Mouse (Mus musculus) megakaryocyte, embryonic 14.5 days (primary cell): ENCODE measurements around the gene Cdc26. TPM values are rescaled to one million over a fixed set of nuclear protein-coding genes. Genes with fewer than 3 reads are reported as not detected.

Experiments
- H3K27me3 ChIP-seq: replicated peaks from 2 replicates; pipeline ENCODE3; 2012; ENCODE audit warnings: inconsistent platforms
- H3K36me3 ChIP-seq: replicated peaks from 2 replicates; pipeline ENCODE3; 2012; ENCODE audit warnings: low read length, inconsistent platforms, mixed read lengths
- H3K4me1 ChIP-seq: 2 replicates; pipeline ENCODE4 v1.6.1; 2012; ENCODE audit warnings: inconsistent platforms
- H3K4me3 ChIP-seq: replicated peaks from 2 replicates; pipeline ENCODE3; 2012; ENCODE audit warnings: moderate library complexity, mild to moderate bottlenecking, inconsistent platforms
- H3K9me3 ChIP-seq: 2 replicates; pipeline ENCODE4 v1.6.1; 2012; ENCODE audit warnings: inconsistent platforms
- FLI1 ChIP-seq: IDR thresholded peaks from 2 replicates; pipeline ENCODE4 v1.6.1; 2012; ENCODE audit warnings: low read length, inconsistent platforms, mixed read lengths
- GATA1 ChIP-seq: IDR thresholded peaks from 3 replicates; pipeline ENCODE4 v1.6.1; 2012; ENCODE audit warnings: mixed read lengths, low read length, inconsistent platforms, borderline replicate concordance
- polyA plus RNA-seq: library from polyadenylated mRNA; stranded (reverse); fragments of >175 nt; gene quantifications from 2 replicates; pipeline ENCODE4 v1.2.3, GENCODE M21; 2012; ENCODE audit warnings: low replicate concordance; ENCODE audit not compliant: insufficient read depth

Gene Cdc26
- polyA plus RNA-seq, 1 experiment, result 25.0 TPM

GRCm38 (mm10) chr4:62383752-62384151, 24.7 kb downstream of the Cdc26 start:
- H3K9me3 ChIP-seq, result no peaks in the 10 kb centered on the region
- H3K27me3 ChIP-seq, result no peaks in the 10 kb centered on the region
- peaks cover 14% of the 10 kb centered on the region for H3K4me1 ChIP-seq
- peak overlapping the region; percentile 6 for H3K4me3 ChIP-seq
- TF ChIP-seq FLI1, result no peak
- no peak for TF ChIP-seq GATA1
- peaks cover 60% of the 10 kb centered on the region for H3K36me3 ChIP-seq

GRCm38 (mm10) chr4:62383207-62383606, 25.2 kb downstream of the Cdc26 start:
- Histone ChIP-seq H3K36me3 (peaks cover 55% of the 10 kb centered on the region), H3K4me1 (peaks cover 18% of the 10 kb centered on the region), H3K4me3 (no peak overlapping the region), H3K9me3 (no peaks in the 10 kb centered on the region), H3K27me3 (no peaks in the 10 kb centered on the region)
- TF ChIP-seq GATA1, result no peak
- no peak for TF ChIP-seq FLI1

- no peaks in the 10 kb centered on the region for H3K9me3 ChIP-seq
- no peaks in the 10 kb centered on the region for H3K27me3 ChIP-seq
- no peak overlapping the region for H3K4me3 ChIP-seq
- H3K4me1 ChIP-seq, result peaks cover 27% of the 10 kb centered on the region
- H3K36me3 ChIP-seq, result peaks cover 24% of the 10 kb centered on the region
- TF ChIP-seq FLI1 (no peak), GATA1 (no peak)
These were observed 28.6 kb downstream of the Cdc26 start for GRCm38 (mm10) chr4:62379724-62380381.

GRCm38 (mm10) chr4:62376123-62376522, 32.3 kb downstream of the Cdc26 start:
- TF ChIP-seq FLI1, result no peak
- no peak for TF ChIP-seq GATA1
- H3K4me3 ChIP-seq, result no peak overlapping the region
- H3K27me3 ChIP-seq, result no peaks in the 10 kb centered on the region
- peaks cover 59% of the 10 kb centered on the region for H3K4me1 ChIP-seq
- H3K36me3 ChIP-seq, result peaks cover 8% of the 10 kb centered on the region
- no peaks in the 10 kb centered on the region for H3K9me3 ChIP-seq

- Histone ChIP-seq H3K36me3 (peaks cover 6% of the 10 kb centered on the region), H3K4me1 (peaks cover 70% of the 10 kb centered on the region), H3K4me3 (no peak overlapping the region), H3K9me3 (no peaks in the 10 kb centered on the region), H3K27me3 (no peaks in the 10 kb centered on the region)
- TF ChIP-seq FLI1 (no peak), GATA1 (no peak)
These were observed 34.1 kb downstream of the Cdc26 start for GRCm38 (mm10) chr4:62374342-62374741.

GRCm38 (mm10) chr4:62373668-62374067, 34.8 kb downstream of the Cdc26 start:
- no peak for TF ChIP-seq GATA1
- no peak for TF ChIP-seq FLI1
- H3K4me3 ChIP-seq, result no peak overlapping the region
- H3K36me3 ChIP-seq, result peaks cover 2% of the 10 kb centered on the region
- no peaks in the 10 kb centered on the region for H3K27me3 ChIP-seq
- peaks cover 75% of the 10 kb centered on the region for H3K4me1 ChIP-seq
- no peaks in the 10 kb centered on the region for H3K9me3 ChIP-seq

- Histone ChIP-seq H3K36me3 (peaks cover 2% of the 10 kb centered on the region), H3K27me3 (no peaks in the 10 kb centered on the region), H3K4me3 (no peak overlapping the region), H3K9me3 (no peaks in the 10 kb centered on the region), H3K4me1 (peaks cover 79% of the 10 kb centered on the region)
- TF ChIP-seq GATA1 (no peak), FLI1 (no peak)
These were observed 35.5 kb downstream of the Cdc26 start for GRCm38 (mm10) chr4:62372818-62373520.

- peaks cover 2% of the 10 kb centered on the region for H3K36me3 ChIP-seq
- H3K4me3 ChIP-seq, result no peak overlapping the region
- no peak for TF ChIP-seq GATA1
- TF ChIP-seq FLI1, result no peak
- peaks cover 84% of the 10 kb centered on the region for H3K4me1 ChIP-seq
- H3K27me3 ChIP-seq, result no peaks in the 10 kb centered on the region
- no peaks in the 10 kb centered on the region for H3K9me3 ChIP-seq
These were observed 36.0 kb downstream of the Cdc26 start for GRCm38 (mm10) chr4:62372410-62372809.

- no peak overlapping the region for H3K4me3 ChIP-seq
- no peaks in the 10 kb centered on the region for H3K27me3 ChIP-seq
- TF ChIP-seq GATA1 (no peak), FLI1 (no peak)
- H3K4me1 ChIP-seq, result peaks cover 90% of the 10 kb centered on the region
- no peaks in the 10 kb centered on the region for H3K9me3 ChIP-seq
- peaks cover 5% of the 10 kb centered on the region for H3K36me3 ChIP-seq
These were observed 39.4 kb downstream of the Cdc26 start for GRCm38 (mm10) chr4:62369091-62369490.

- Histone ChIP-seq H3K9me3 (no peaks in the 10 kb centered on the region), H3K4me1 (peaks cover 75% of the 10 kb centered on the region), H3K4me3 (peak overlapping the region; percentile 34), H3K27me3 (no peaks in the 10 kb centered on the region), H3K36me3 (peaks cover 3% of the 10 kb centered on the region)
- TF ChIP-seq FLI1 (no peak), GATA1 (no peak)
These were observed 40.9 kb downstream of the Cdc26 start for GRCm38 (mm10) chr4:62367586-62367985.

GRCm38 (mm10) chr4:62366291-62366690, 42.2 kb downstream of the Cdc26 start:
- TF ChIP-seq FLI1, result no peak
- TF ChIP-seq GATA1, result no peak
- H3K9me3 ChIP-seq, result no peaks in the 10 kb centered on the region
- H3K4me3 ChIP-seq, result no peak overlapping the region
- H3K36me3 ChIP-seq, result peaks cover 3% of the 10 kb centered on the region
- peaks cover 70% of the 10 kb centered on the region for H3K4me1 ChIP-seq
- H3K27me3 ChIP-seq, result no peaks in the 10 kb centered on the region
